Mouse (Mus musculus) testis, adult 2 months (tissue): ENCODE results near the gene Lhx9. TPM values are rescaled to one million over a fixed set of nuclear protein-coding genes. Genes with fewer than 3 reads are reported as not detected.
"Not testable (repeated sequence)": the region's sequence is repeated elsewhere in the genome, so short reads cannot be mapped to it uniquely, and the experiment has no call there.

ENCODE experiments used
- H3K27ac ChIP-seq: fragments of 200-500 bp; 2 replicates; pipeline ENCODE4 v1.5.1; 2012; ENCODE audit warnings: low read depth, low read length; ENCODE audit not compliant: control insufficient read depth, insufficient read depth
- H3K27me3 ChIP-seq: fragments of 200-500 bp; 2 replicates; pipeline ENCODE4 v1.6.1; 2012; ENCODE audit warnings: mild to moderate bottlenecking, low read length, moderate library complexity; ENCODE audit not compliant: control insufficient read depth, insufficient read depth
- H3K36me3 ChIP-seq: fragments of 200-500 bp; 2 replicates; pipeline ENCODE4 v1.6.1; 2012; ENCODE audit warnings: mild to moderate bottlenecking, low read length; ENCODE audit not compliant: control insufficient read depth, insufficient read depth
- H3K4me1 ChIP-seq: fragments of 200-500 bp; 2 replicates; pipeline ENCODE4 v1.6.1; 2012; ENCODE audit warnings: low read length; ENCODE audit not compliant: control insufficient read depth, insufficient read depth
- H3K4me3 ChIP-seq: fragments of 200-500 bp; 2 replicates; pipeline ENCODE4 v1.5.1; 2012; ENCODE audit warnings: low read depth, mild to moderate bottlenecking, low read length, moderate library complexity, mixed read lengths; ENCODE audit not compliant: control insufficient read depth
- CTCF ChIP-seq: fragments of 200-500 bp; IDR thresholded peaks from 2 replicates; pipeline ENCODE4 v1.5.1; 2012; ENCODE audit warnings: low read depth, mild to moderate bottlenecking, inconsistent platforms, low read length, moderate library complexity; ENCODE audit not compliant: control insufficient read depth, insufficient read depth, insufficient replicate concordance
- POLR2A ChIP-seq: fragments of 200-500 bp; IDR thresholded peaks from 2 replicates; pipeline ENCODE4 v1.6.1; 2012; ENCODE audit warnings: low read depth, mild to moderate bottlenecking, inconsistent platforms, low read length, moderate library complexity; ENCODE audit not compliant: control insufficient read depth
- polyA plus RNA-seq: library from polyadenylated mRNA; depleted of rRNA; stranded (reverse); fragments of >200 nt; gene quantifications from 2 replicates; pipeline ENCODE4 v1.2.3, GENCODE M21; 2012; rRNA removed

Lhx9 gene
- polyA plus RNA-seq: 0.36 and 0.52 TPM in 2 replicates

GRCm38 (mm10) chr1:138848511-138849109 is at the start of gene Lhx9:
Gene Lhx9 (minus strand): TSS chr1:138848577.
- Histone ChIP-seq H3K36me3 (no peaks in the 10 kb centered on the region), H3K27me3 (peaks cover 2% of the 10 kb centered on the region; the same call in 1 of the 2 replicates), H3K4me1 (peaks cover 8% of the 10 kb centered on the region), H3K4me3 (peak within 1 kb of the TSS; percentile 31), H3K27ac (no peak within 1 kb of the TSS)
- TF ChIP-seq POLR2A: no peak
- no peak for TF ChIP-seq CTCF

GRCm38 (mm10) chr1:138896088-138896487 is 47.7 kb upstream of the Lhx9 start:
- TF ChIP-seq CTCF (no peak), POLR2A (no peak)
- Histone ChIP-seq H3K4me1 (no peaks in the 10 kb centered on the region), H3K36me3 (no peaks in the 10 kb centered on the region), H3K27ac (no peak overlapping the region), H3K27me3 (no peaks in the 10 kb centered on the region), H3K4me3 (no peak overlapping the region)

GRCm38 (mm10) chr1:138877470-138878254 is 29.3 kb upstream of the Lhx9 start:
- no peak for TF ChIP-seq POLR2A
- TF ChIP-seq CTCF: no peak
- Histone ChIP-seq H3K27me3 (no peaks in the 10 kb centered on the region), H3K36me3 (no peaks in the 10 kb centered on the region), H3K27ac (no peak overlapping the region), H3K4me1 (peaks cover 3% of the 10 kb centered on the region; the same call in 1 of the 2 replicates), H3K4me3 (no peak overlapping the region)

- Histone ChIP-seq H3K4me3 (peak overlapping the region; percentile 68), H3K27ac (no peak overlapping the region), H3K27me3 (no peaks in the 10 kb centered on the region), H3K4me1 (peaks cover 3% of the 10 kb centered on the region; the same call in 1 of the 2 replicates), H3K36me3 (no peaks in the 10 kb centered on the region)
- TF ChIP-seq POLR2A: no peak
- no peak for TF ChIP-seq CTCF
Measured at GRCm38 (mm10) chr1:138876371-138877045, 28.1 kb upstream of the Lhx9 start.

GRCm38 (mm10) chr1:138856101-138856950 is 7.9 kb upstream of the Lhx9 start, which contains the start of gene 2310009B15Rik:
Gene 2310009B15Rik (minus strand): TSS chr1:138856852.
- H3K4me1 ChIP-seq, H3K36me3 ChIP-seq, H3K27me3 ChIP-seq: not testable (repeated sequence)
- peak; percentile 70 for TF ChIP-seq POLR2A
- peak within 1 kb of the TSS; percentile 81 for H3K27ac ChIP-seq
- peak within 1 kb of the TSS; percentile 86 for H3K4me3 ChIP-seq

GRCm38 (mm10) chr1:138850823-138851222 is 2.4 kb upstream of the Lhx9 start:
- Histone ChIP-seq H3K4me3 (no peak overlapping the region), H3K36me3 (no peaks in the 10 kb centered on the region), H3K27ac (no peak overlapping the region), H3K27me3 (peaks cover 2% of the 10 kb centered on the region; the same call in 1 of the 2 replicates), H3K4me1 (peaks cover 8% of the 10 kb centered on the region)
- TF ChIP-seq POLR2A (no peak), CTCF (no peak)
